Mouse (Mus musculus) ES-Bruce4 (cell line): ENCODE measurements at regions not wholly inside any gene's neighbourhood (a gene's known extent, or its start where the extent isn't known, plus 50 kb on each side); places are given as distances from the start of the nearest gene placed in this dataset.

Experiments
- H3K27ac ChIP-seq: 2 replicates; pipeline ENCODE4 v1.5.1; 2012; ENCODE audit warnings: low read length, inconsistent platforms; ENCODE audit not compliant: insufficient read depth
- H3K27me3 ChIP-seq: 2 replicates; pipeline ENCODE4 v1.6.1; 2012; ENCODE audit warnings: mild to moderate bottlenecking, low read length, inconsistent platforms; ENCODE audit not compliant: control insufficient read depth, poor library complexity, insufficient read depth, severe bottlenecking
- H3K36me3 ChIP-seq: 2 replicates; pipeline ENCODE4 v1.6.1; 2012; ENCODE audit warnings: inconsistent platforms, mild to moderate bottlenecking, low read length, moderate library complexity; ENCODE audit not compliant: control insufficient read depth, poor library complexity, insufficient read depth, severe bottlenecking
- H3K4me1 ChIP-seq: one replicate; pipeline ENCODE4 v1.8.1; 2011; ENCODE audit warnings: low read length; ENCODE audit not compliant: control insufficient read depth, insufficient read depth
- H3K4me3 ChIP-seq: 2 replicates; pipeline ENCODE4 v1.5.1; 2011; ENCODE audit warnings: low read depth, mild to moderate bottlenecking, low read length
- H3K9ac ChIP-seq: 2 replicates; pipeline ENCODE4 v1.6.1; 2012; ENCODE audit warnings: low read depth, mild to moderate bottlenecking, inconsistent platforms; ENCODE audit not compliant: poor library complexity, severe bottlenecking
- H3K9me3 ChIP-seq: replicated peaks from 2 replicates; pipeline ENCODE4 v1.6.1; 2012; ENCODE audit warnings: mild to moderate bottlenecking, low read length, inconsistent platforms; ENCODE audit not compliant: control insufficient read depth, poor library complexity, insufficient read depth, severe bottlenecking
- CTCF ChIP-seq: IDR thresholded peaks from one replicate; pipeline ENCODE4 v1.8.1; 2011; ENCODE audit warnings: low read depth, low read length
- EP300 ChIP-seq: IDR thresholded peaks from 2 replicates; pipeline ENCODE4 v1.6.1; 2011; ENCODE audit warnings: low read depth, low read length; ENCODE audit not compliant: insufficient read depth
- POLR2A ChIP-seq: IDR thresholded peaks from one replicate; pipeline ENCODE4 v1.8.1; 2011; ENCODE audit warnings: low read length; ENCODE audit not compliant: insufficient read depth

DNA sequence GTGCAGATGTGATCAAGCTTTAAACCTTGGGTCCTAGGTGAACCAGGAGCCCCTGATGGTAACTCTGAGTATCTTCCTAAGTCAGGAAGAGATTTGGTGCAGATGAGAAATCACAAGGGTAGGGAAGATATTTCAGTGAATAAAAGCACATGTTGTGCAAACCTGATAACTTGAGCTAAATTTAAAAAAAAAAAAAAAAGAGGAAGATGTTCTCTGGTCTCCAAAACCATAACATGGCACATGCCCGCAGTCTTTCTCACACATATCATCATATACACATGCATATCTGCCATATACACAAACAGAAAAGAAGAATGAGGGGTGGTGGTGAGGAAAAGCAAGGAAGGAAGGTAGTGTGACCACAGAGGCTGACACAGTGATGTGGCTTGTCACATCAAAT, 530.3 kb upstream of the Lrrc6 start:
- TF ChIP-seq EP300 (no peak), CTCF (no peak), POLR2A (no peak)
- H3K4me1 ChIP-seq = no peaks in the 10 kb centered on the region
- no peak overlapping the region for H3K9ac ChIP-seq
- no peak overlapping the region for H3K27ac ChIP-seq
- no peaks in the 10 kb centered on the region for H3K36me3 ChIP-seq
- no peaks in the 10 kb centered on the region; the same call in 1 of the 2 replicates for H3K27me3 ChIP-seq
- H3K4me3 ChIP-seq = no peak overlapping the region
- no peaks in the 10 kb centered on the region for H3K9me3 ChIP-seq

DNA sequence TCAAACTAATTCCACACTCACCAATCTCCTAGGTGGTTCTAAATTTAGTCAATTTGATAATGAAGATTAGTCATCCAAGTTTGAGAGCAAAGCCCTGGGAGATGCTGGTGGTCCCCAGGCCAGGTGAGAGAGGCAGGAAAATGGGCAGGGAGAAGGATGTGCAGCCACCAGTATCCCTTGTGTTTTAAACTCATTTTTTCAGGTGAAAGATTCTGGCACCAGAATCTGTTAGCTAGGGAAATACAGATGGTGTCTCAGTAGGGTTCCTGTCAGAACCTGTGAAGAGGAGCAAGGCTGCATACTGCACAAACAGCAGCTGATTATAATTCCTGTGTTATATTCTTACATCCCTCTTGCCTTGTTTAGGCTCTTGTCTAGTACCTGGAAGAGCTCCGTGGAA, 527.5 kb upstream of the Lrrc6 start:
- no peaks in the 10 kb centered on the region for H3K9me3 ChIP-seq
- H3K27ac ChIP-seq = no peak overlapping the region
- H3K27me3 ChIP-seq = no peaks in the 10 kb centered on the region; the same call in 1 of the 2 replicates
- H3K4me1 ChIP-seq = no peaks in the 10 kb centered on the region
- no peak overlapping the region for H3K9ac ChIP-seq
- no peak for TF ChIP-seq POLR2A
- TF ChIP-seq CTCF = no peak
- TF ChIP-seq EP300 = no peak
- H3K4me3 ChIP-seq = no peak overlapping the region
- H3K36me3 ChIP-seq = no peaks in the 10 kb centered on the region

DNA sequence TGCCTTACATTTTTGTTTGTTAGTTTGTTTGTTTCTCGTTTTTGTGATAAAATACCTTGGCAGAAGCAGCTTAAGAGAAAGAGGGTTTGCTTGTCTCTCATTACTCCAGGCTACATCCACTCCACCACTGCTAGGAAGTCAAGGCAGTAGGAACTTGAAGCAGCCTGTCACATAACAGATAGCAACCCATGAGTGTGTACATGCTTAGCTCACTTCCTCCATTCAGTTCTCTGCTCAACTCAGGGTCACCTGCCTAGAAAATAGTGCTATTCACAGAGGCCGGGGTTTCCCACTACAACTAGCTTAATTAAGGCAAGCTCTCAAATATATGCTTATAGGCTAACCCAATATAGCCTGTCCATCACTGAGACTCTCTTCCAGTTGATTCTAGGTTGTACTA, 527.0 kb upstream of the Lrrc6 start:
- H3K27me3 ChIP-seq = no peaks in the 10 kb centered on the region; the same call in 1 of the 2 replicates
- H3K4me1 ChIP-seq = no peaks in the 10 kb centered on the region
- TF ChIP-seq POLR2A = no peak
- no peak overlapping the region for H3K27ac ChIP-seq
- H3K9me3 ChIP-seq = no peaks in the 10 kb centered on the region
- no peak overlapping the region for H3K4me3 ChIP-seq
- no peak overlapping the region for H3K9ac ChIP-seq
- H3K36me3 ChIP-seq = no peaks in the 10 kb centered on the region

DNA sequence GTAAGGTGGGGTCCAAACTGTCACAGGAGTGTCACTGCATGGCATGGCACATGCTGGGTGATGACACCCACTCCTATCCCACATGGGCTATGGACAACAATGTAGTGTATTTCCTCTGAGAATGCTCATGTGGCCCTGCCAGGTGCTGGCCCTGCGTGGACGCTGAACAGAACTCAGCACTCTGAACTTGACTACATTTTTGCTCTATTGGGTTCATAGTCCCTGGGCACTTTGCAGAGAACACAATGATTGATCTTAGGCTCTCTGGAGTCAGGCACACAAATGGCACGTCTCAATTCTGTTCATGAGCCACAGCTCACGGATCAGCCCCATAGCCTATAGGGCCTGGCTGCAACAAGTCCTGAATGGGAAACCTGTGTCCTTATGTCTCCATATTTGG, 525.0 kb upstream of the Lrrc6 start:
- Histone ChIP-seq H3K4me3 (no peak overlapping the region), H3K9ac (no peak overlapping the region), H3K27ac (no peak overlapping the region), H3K27me3 (no peaks in the 10 kb centered on the region; the same call in 1 of the 2 replicates), H3K4me1 (peaks cover 2% of the 10 kb centered on the region), H3K9me3 (no peaks in the 10 kb centered on the region), H3K36me3 (no peaks in the 10 kb centered on the region)
- no peak for TF ChIP-seq POLR2A
- TF ChIP-seq CTCF = no peak
- TF ChIP-seq EP300 = no peak

DNA sequence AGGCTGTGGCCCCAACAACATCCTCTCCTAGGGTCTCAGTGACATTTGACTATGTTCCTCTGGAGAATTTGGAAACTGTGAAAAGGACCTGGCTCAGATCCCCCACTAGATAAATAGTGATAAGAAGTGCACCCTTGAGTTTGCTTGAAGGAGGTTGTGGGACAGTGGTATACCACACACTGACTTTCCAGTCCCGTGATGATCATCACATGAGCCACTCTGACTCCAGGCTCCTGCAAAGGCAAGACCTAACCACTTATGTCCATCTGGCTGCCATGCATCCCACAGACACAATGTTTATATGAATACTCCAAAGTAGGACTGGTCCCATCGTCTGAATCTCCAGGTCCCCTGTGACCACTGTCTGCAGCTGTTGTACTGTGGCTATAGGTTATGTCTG, 523.7 kb upstream of the Lrrc6 start:
- Histone ChIP-seq H3K27me3 (no peaks in the 10 kb centered on the region; the same call in 1 of the 2 replicates), H3K4me3 (no peak overlapping the region)

DNA sequence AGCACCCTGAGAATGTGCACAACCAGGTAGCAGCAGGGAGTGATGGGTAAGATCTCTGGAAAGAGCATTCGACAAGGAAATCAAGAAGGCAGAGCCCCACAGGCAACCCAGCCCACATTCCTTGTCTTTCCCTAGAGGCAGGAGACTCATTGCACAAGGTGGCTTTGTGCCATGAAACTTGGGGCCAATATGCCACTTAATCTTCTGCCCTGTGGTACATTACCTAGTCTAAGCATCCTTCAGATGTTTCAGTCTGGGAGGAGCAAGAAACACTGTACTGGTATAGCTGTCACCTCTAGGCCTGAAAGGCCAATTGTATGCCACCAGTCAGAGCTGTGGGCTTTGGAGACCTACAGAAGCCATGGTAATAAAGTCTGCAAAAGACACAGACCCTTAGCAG, 522.4 kb upstream of the Lrrc6 start:
- Histone ChIP-seq H3K27me3 (no peaks in the 10 kb centered on the region), H3K36me3 (no peaks in the 10 kb centered on the region), H3K4me1 (peaks cover 8% of the 10 kb centered on the region), H3K9ac (no peak overlapping the region), H3K9me3 (no peaks in the 10 kb centered on the region), H3K4me3 (no peak overlapping the region), H3K27ac (no peak overlapping the region)
- TF ChIP-seq EP300 (no peak), POLR2A (no peak), CTCF (no peak)

More for the DNA sequence above, 523.7 kb upstream of the Lrrc6 start:
- H3K9ac ChIP-seq = no peak overlapping the region
- H3K4me1 ChIP-seq = peaks cover 4% of the 10 kb centered on the region
- no peaks in the 10 kb centered on the region for H3K36me3 ChIP-seq
- no peak overlapping the region for H3K27ac ChIP-seq
- TF ChIP-seq EP300 = no peak
- no peak for TF ChIP-seq POLR2A
- no peak for TF ChIP-seq CTCF
- no peaks in the 10 kb centered on the region for H3K9me3 ChIP-seq
